Mouse (Mus musculus): ENCODE measurements at regions not wholly inside any gene's neighbourhood (a gene's known extent, or its start where the extent isn't known, plus 50 kb on each side); places are given as distances from the start of the nearest gene placed in this dataset.

DNA sequence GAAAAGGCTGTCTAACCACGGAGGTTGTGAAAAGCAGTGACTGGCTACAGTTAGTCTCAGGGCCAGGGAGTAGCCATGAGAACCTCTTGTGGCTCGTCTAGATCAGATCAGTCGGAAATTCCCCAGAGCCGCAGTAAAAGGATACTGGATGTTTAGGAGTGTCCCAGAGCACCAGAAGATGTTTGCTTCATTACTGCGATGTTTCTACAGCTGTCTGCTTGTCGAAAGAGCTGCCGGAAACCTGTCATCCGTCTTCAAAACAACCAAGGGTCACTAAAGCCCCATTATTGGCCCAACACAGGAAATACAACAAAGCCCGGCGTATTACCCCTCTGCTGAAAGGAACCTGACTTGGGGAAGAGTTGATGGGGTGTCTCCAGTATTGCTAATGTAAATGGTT lies 245.2 kb upstream of the 1700056E22Rik start:
- TF ChIP-seq MAZ (IDR thresholded peaks at IDR 0.05; ENCODE audit: low read depth, low read length) = no peak
- no peak for TF ChIP-seq EP300 (IDR thresholded peaks at IDR 0.05; ENCODE audit: low read depth in 1 of 2, low read length in 2 of 2)
- TF ChIP-seq POLR2AphosphoS5 (IDR thresholded peaks at IDR 0.05; ENCODE audit: borderline replicate concordance, low read depth, low read length) = no peak
- no peak for TF ChIP-seq CTCF (IDR thresholded peaks at IDR 0.05 in 2 of 3, conservative IDR thresholded peaks at IDR 0.05 in 1 of 3; ENCODE audit: control insufficient read depth in 1 of 3, insufficient read depth in 1 of 3, low read depth in 2 of 3, low read length in 3 of 3, poor library complexity in 1 of 3, severe bottlenecking in 1 of 3)
- TF ChIP-seq MYB (IDR thresholded peaks at IDR 0.05; ENCODE audit: low read depth, low read length) = no peak
- TF ChIP-seq POLR2A (IDR thresholded peaks at IDR 0.05; ENCODE audit: control insufficient read depth in 1 of 2, insufficient read depth in 1 of 2, low read depth in 1 of 2, low read length in 2 of 2, poor library complexity in 1 of 2) = no peak
- no peak for TF ChIP-seq ZC3H11A (IDR thresholded peaks at IDR 0.05; ENCODE audit: low read depth, low read length)
- TF ChIP-seq GABPA (IDR thresholded peaks at IDR 0.05; ENCODE audit: low read depth, low read length) = no peak
- no peak for TF ChIP-seq RCOR1 (IDR thresholded peaks at IDR 0.05; ENCODE audit: low read depth, low read length)
- TF ChIP-seq TBP (IDR thresholded peaks at IDR 0.05; ENCODE audit: low read depth, low read length) = no peak
- TF ChIP-seq GATA1 (IDR thresholded peaks at IDR 0.05; ENCODE audit: low read depth, low read length) = no peak

Data from MEL (cell line).